Mouse (Mus musculus): ENCODE measurements around the gene Gsx1.

DNA sequence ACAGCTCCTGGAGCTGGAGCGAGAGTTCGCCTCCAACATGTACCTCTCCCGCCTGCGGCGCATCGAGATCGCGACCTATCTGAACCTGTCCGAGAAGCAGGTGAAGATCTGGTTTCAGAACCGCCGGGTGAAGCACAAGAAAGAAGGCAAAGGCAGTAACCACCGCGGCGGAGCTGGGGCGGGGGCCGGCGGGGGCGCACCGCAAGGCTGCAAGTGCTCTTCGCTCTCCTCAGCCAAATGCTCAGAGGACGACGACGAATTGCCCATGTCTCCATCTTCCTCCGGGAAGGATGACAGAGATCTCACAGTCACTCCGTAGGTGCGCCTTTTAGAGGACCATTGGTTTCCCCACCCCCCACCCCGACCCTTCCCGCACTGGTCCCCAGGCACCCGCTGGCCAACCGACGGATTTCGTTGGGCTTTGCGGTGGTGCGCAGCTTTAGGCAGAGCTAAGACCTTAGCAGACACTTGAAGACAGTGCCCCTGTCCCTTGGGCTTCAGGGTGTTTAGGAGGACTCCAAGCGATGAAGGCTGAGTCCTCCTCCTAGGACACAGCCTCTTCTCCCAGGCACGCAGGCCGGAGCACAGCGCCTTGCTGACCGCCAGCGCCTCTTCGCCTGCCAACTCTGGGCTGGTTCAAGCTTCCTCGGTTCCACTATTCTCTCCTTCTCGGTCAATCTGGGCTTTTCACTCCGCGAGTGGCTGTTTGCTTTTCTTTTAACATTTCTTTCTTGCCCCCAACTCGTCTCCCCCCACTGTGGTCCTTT, 1.5 kb downstream of the Gsx1 start:
- TF ChIP-seq CTCF (IDR thresholded peaks at IDR 0.05; ENCODE audit: extremely low read depth, insufficient read depth, insufficient read length, insufficient replicate concordance) = no peak
- no peak for TF ChIP-seq POLR2A (IDR thresholded peaks at IDR 0.05; ENCODE audit: low read depth, low read length)
